Mouse (Mus musculus) left cerebral cortex, postnatal 36 days (tissue): ENCODE measurements at regions not wholly inside any gene's neighbourhood (a gene's known extent, or its start where the extent isn't known, plus 50 kb on each side); places are given as distances from the start of the nearest gene placed in this dataset.
"Not testable (repeated sequence)": the region's sequence is repeated elsewhere in the genome, so short reads cannot be mapped to it uniquely, and the experiment has no call there.

Source experiments
- DNase-seq, 2 experiments: peaks; one replicate each; pipeline ENCODE4 v3.0.0; 2021 to 2022; ENCODE audit warnings: low spot score in 2 of 2, mixed read lengths in 1 of 2
- intact Hi-C: fragments of 180-260 bp; cut with DNase I; formaldehyde crosslinking; loops from one replicate; pipeline ENCODE4 v1.15.1; 2025

GRCm38 (mm10) chr13:7967886-7968285 is 234.8 kb upstream of the Adarb2 start:
- intact Hi-C loops = no loop called here
- DNase-seq = no peak

GRCm38 (mm10) chr13:7994198-7994597 is 208.5 kb upstream of the Adarb2 start:
- peak; percentile 4 for DNase-seq
- intact Hi-C loops = no loop called here

DNA sequence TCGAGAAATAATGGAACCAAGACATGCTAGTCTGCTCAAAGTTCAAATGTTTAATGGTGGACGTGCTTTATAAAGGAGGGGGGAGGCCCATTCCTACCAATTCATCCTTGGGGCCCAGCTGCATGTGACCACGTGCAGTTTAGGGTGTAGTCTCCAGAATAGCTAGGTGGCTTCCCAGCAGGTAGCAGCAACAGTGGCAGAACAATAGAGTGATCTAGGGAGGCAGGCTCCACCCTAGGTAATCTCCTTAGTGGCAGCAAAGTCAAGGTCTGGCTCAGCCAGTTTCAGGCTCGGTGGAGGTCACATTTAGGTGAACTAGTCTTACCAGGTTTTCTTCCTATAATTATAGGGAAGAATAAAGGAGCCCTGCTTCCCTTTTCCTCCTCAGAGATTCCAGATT is 172.6 kb upstream of the Adarb2 start:
- intact Hi-C loops, DNase-seq: not testable (repeated sequence)

DNA sequence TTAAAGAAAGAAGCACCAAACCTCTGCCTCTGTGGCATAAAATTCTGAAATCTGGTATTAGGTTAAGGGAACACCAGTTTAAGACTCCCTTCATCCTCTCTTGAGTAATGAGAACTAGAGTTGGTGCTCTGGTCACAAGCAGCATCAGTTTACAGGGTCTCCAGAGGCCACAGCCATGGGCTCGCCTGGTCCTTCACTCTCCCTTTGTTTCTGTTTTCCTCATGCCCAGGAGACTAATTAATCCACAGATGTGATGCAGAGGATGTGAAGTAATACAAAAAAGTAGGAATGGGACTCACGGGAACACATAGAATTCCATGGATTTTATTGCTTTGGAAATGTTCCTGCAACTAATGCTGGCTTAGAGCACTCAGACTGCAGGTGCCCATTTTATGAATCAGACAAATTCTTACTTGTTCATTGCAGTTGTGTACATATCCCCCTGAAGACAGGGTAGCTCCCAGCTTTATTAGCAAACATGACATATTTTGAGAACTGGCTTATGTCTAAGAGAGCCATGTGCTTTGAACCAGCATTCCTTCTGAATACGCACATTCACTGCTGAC is 151.7 kb upstream of the Adarb2 start:
- intact Hi-C loops = no loop called here
- DNase-seq = no peak

- intact Hi-C loops = no loop called here
- peak; percentile 12 to 14 for DNase-seq
Measured at GRCm38 (mm10) chr13:8056122-8056818, 146.4 kb upstream of the Adarb2 start.

DNA sequence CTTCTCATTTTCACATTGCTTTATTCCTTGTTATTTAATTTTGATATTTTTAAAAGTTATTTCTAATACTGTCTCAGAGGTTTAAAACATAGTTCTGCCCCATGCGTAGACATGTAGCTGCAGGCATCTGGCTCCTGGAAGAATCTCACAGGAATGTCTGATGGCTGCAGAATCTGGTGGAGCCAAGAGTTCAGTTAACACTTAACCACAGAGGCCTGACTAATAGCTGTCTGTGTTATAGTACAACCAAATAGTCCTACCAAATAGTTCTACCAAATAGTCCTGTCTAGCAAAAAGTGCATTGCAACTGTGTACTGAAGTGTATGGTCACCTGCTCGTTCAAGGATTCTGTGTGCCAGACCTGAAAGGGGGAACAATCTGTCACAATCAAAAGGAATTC is 115.5 kb upstream of the Adarb2 start:
- no peak for DNase-seq
- intact Hi-C loops = no loop called here

GRCm38 (mm10) chr13:8089519-8089918 is 113.1 kb upstream of the Adarb2 start:
- DNase-seq = no peak
- intact Hi-C loops = no loop called here

GRCm38 (mm10) chr13:8108701-8109100 is 94.0 kb upstream of the Adarb2 start:
- intact Hi-C loops = no loop called here

GRCm38 (mm10) chr13:8112953-8113352 is 89.7 kb upstream of the Adarb2 start:
- intact Hi-C loops = no loop called here

More at GRCm38 (mm10) chr13:8108701-8109100, 94.0 kb upstream of the Adarb2 start:
- no peak for DNase-seq

GRCm38 (mm10) chr13:8119013-8119412 is 83.7 kb upstream of the Adarb2 start:
- DNase-seq = no peak
- intact Hi-C loops = no loop called here

More at GRCm38 (mm10) chr13:8112953-8113352, 89.7 kb upstream of the Adarb2 start:
- no peak for DNase-seq

DNA sequence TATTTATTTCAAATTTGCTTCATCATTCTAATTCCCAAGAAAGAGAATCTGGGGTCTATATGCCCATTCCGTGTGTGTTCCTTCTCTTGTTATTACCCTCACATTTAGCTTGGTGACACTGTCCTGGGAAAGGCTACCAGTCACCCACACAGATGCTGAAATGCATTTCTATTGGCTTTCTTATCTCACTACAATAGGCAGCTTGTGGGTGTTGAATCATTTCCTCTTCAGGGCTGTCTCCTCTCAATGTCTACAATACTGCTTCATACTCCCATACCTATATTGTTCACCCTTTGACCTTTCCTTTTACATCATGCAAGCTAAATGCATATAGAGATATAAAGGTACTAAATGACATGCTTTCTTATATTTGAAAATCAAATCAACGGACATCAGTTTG is 82.7 kb upstream of the Adarb2 start:
- intact Hi-C loops = no loop called here

DNA sequence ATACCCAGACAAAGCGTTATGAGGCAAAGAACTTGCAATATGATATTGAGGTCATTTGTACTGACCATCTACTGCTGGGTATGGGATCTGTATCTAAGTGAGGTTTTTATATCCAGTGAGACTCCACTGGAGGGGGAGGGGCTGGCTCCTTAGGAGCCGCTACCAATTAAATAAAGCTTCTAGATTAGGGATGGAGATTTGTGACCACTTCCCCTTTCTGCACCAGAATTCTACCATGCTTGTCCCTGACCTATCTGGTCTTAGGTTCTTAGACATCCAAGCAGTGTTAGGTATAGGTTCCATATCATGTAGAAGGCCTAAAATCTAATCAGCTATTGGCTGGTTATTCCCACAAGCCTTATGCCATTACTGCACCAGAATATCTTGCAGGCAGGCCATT is 67.9 kb upstream of the Adarb2 start:
- no peak for DNase-seq
- intact Hi-C loops = no loop called here

More for the DNA sequence above, 82.7 kb upstream of the Adarb2 start:
- DNase-seq = no peak

- intact Hi-C loops = no loop called here
- DNase-seq = no peak
Measured at GRCm38 (mm10) chr13:8139396-8139795, 63.3 kb upstream of the Adarb2 start.

DNA sequence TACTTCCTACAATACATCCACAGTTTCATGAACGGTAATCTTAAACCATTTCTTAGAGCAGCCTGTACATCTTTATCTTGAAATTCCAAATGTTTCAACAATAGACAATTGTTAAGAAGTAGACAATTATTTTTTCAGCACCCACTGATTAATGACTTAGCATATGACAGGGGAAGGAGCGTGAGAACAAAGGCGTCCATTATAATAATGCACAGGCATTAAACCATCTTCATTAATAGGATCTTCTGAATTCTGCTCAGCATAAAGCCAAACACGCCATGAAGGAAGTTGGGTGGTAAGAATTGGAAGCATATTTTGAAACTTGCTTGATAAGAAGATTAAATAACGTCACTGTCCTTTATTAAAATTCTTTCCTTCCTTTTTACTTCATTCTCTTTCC is 50.5 kb upstream of the Adarb2 start:
- intact Hi-C loops = no loop called here
- DNase-seq = no peak
